Mouse (Mus musculus) embryo, embryonic 11 days (tissue): ENCODE data around the gene Slc8b1.

Experiments
- DNase-seq: peaks from one replicate; pipeline ENCODE4 v3.0.0-alpha.2; 2015

Slc8b1 gene

DNA sequence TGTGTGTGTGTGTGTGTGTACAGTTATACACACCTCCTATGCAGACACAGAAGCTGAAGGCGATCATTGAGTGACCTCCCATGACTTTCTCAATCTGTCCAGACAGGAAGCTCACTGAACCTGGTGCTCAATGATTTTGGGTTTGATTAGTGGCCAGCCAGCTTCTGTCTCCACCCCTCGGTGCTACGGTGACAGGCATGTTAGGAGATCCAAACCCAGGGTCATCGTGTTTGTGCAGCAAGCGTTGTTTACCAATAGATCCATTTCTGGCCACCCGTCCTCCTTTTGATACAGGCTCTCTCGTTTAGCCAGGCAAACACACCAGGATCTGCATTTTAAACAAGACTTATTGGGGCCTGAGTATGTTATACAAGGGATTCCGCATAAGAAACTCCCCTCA is 20.7 kb downstream of the Slc8b1 start:
- no peak for DNase-seq

DNA sequence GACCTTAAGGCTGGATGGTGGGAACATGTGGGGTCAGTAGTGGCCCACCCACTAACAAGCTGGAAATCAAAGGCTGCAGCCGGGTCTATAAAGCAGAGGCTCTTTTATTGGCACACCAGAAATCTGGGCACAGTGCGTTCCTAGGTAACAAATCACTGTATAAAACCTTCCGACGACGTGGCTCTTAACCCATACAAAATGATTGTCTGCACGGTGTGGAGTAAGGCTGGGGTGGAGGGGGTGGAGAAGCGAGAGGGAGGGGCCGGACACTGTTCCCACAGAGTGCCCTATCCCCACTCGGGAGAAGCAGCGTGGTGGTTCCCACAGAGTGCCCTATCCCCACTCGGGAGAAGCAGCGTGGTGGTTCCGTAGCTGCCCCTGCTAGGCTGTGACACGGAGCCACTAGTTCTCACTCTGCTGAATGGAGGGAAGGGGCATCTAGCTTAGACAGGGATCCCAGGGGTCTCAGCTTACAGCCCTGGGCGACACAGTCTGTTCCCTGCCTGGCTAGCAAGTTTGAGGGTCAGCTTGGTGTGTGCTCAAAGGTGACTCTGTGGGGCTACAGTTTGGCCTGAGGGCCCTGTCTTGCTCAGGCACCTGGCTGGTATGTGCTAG is 23.2 kb downstream of the Slc8b1 start:
- no peak for DNase-seq

DNA sequence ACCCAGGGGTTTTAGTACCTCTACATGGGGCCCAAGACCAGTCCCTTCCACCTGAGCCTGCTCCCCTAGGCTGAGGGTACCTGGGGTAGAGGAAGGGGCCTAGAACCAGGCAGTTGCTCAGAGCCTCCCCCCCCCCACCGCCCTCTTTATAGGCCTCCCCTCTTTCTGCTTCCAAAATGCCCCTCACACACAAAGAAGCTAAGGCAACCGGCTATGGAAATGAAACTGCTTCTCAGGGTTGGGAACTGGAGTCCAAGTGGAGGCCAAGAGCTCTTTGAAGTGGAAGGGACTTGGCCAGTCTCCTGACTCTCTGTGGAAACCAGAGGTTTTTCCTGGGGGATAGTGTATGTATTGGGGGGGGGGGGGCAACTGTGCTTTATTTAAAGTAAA is 23.7 kb downstream of the Slc8b1 start:
- no peak for DNase-seq

DNA sequence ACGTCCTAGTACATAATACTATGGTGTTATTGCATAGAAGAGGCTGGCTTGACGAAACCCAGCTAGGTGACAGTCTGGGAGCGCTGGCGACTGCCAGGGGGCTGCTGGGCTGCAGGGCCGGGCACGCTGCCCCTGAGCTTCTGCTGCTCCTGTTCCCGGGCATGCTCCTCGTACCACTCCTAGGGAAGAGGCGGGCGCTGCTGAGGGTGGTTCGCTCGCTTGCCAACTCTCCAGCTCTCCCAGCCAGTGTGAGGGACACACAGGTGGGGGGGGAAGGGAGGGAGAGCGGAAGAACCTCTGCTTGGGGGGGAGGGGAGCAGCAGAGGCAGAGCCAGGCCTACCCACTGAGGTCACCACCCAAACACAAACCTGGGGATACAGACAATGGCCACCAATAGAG is 25.1 kb downstream of the Slc8b1 start:
- DNase-seq: no peak

DNA sequence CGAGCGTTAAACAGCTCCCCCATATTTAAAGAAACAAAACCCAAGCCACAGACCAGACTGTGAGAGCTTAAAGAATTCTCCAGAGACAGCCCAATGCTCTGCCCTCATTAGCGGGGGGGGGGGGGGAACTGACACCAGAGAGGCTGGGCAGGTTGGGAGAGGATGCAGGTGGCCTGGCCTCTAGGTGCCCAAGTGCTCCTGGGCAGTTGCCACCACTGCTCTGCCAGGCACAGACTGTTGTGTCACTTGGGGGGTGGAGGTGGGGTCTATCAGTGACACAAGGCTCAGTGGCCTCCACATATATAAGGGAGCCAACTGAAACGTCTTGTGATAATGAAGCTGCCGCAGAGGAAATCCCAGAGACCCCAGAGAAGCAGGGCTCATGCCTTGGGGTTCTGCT is 25.7 kb downstream of the Slc8b1 start:
- DNase-seq: no peak

DNA sequence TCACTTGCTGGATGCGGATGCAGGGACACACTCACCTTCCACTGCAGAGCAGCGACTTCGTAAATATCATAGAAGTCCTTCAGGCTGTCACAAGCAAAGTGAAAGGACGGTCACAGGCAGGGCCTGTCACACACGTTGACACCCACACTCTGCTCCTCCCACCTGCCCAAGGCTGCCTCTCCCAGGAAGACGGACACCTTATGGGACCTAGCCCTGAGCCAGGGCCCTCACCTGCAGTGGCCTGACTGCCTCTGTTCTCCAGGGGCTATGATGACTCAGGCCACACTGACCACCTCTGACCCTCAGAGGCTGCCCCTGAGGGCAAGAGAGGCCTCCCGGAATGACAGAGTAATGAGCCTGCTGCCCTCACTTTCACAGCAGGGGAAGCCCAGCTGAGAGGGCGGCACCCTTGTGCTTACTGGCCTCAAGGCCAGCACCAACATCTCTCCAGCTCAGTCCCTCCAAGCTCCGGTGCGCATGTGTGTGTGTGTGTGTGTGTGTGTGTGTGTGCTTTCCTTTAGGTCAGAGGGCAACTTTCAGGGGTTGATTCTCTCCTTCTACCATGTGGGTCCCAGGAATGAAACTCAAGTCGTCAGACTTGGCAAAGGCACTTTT is 37.4 kb downstream of the Slc8b1 start:
- DNase-seq: no peak

DNA sequence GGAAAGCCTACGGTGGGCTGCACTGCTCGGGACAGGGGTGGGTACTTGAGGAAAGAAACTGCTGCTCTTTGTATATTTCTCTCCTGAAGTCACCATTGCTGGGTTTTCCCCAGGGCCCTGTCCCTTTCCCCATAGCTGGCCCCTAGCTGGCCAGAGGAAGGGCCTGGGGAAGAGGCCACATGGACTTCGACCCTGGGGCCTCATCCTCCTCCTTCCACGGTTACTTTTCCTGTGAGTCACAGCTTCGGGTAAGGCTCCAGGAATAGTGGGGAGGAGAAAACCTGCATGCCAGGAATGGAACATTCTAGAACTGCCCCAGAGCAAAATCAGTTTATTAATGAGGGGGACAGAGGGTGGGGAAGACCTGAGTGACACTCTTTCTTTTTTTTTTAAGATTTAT is 39.2 kb downstream of the Slc8b1 start:
- no peak for DNase-seq

DNA sequence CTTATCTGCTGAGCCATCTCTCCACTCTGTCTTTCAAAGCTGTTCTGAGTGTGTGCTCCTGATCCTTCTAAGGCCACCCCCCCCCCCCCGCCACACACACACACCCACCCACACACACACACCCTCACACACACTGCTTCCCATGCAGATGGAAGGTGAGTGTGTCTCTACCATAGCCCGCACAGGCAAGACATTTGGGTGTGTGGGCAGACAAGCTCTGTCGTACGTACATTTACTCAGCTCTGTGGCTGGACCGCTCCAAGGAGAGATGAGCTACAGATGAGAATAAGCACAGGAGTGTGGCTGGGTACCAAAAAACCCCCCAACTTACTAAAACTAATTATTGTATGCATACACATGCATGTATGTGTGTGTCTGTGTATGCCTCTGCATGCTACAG is 39.7 kb downstream of the Slc8b1 start:
- DNase-seq: no peak

DNA sequence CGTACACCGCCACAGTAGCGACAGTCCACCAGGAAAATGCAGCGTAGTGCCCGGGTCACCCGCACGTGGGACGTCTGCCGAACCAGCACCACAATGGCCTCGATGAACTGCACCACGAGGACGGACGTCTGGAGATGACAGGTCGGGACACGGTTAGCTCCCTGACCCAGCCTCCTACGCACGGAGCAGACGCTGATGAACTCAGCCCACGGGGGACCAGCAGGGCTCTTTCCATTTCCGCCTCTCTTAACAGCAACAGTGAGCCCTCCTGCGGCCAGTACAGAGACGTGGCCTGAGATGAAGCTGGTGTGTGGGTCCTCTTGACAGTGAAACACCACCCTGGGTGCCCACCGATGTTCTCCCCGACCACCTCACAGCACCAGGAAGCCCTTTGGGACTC is 44.9 kb downstream of the Slc8b1 start:
- no peak for DNase-seq

DNA sequence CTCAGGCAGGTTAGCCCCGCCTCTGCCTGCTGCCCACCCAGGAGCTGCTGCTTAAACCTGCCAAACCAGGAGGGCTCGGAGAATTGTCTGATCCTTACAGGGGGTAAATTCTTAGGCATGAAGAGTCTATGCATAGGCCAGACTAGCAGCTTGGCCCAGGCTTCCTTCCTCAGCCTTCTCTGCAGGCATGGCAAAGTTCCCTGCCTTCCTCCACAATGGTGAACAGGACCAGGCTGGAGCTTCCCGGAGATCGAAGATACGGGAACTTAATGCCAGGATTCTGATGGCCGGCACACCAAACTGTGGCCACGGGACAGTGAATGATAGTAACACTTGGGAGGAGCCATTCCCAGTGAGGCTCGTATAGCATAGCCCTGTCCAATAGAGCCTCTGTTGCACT is 47.1 kb downstream of the Slc8b1 start:
- DNase-seq: no peak

DNA sequence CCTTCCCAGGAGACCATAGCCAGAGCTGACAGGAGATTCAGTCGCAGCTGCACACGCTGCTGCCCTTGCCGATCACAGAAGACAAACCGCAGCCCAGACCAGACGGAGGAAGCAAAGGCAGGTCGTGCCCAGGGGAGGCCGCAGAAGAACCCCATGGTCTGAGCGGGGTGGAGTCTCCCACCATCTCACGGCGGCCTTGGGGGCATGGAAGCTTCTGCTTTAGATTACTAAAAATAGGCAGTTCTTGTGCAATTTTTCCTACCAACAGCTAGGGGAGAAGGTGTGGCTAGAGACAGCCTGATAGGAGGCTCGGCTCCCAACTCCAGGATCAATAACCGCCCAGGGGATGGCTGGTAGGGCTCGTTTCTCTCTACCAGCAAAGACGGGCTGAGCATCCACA is 47.8 kb downstream of the Slc8b1 start:
- DNase-seq: no peak

DNA sequence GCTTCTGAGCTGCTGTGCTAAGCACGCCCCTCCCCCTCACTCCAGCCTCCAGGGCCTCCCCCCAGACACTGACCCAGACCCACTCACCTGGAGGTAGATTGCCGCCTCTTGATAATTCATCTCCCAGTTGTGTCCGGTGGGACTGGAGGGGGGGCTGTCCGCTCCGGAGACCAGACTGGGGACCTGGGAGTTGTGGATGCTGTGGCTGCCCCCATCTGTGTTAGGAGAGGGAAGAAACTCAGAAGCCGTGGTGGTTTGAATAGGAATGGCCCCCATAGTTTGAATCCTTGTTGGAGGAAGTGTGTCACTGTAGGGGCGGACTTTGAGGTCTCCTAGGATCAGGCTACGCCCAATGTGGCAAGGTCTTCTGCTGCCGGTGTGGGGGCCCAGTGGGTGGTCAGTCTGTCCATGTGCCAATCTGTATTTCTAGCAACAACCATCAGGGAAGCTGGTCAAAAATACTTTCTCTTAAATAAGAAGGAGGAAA is 49.2 kb downstream of the Slc8b1 start:
- DNase-seq: no peak

DNA sequence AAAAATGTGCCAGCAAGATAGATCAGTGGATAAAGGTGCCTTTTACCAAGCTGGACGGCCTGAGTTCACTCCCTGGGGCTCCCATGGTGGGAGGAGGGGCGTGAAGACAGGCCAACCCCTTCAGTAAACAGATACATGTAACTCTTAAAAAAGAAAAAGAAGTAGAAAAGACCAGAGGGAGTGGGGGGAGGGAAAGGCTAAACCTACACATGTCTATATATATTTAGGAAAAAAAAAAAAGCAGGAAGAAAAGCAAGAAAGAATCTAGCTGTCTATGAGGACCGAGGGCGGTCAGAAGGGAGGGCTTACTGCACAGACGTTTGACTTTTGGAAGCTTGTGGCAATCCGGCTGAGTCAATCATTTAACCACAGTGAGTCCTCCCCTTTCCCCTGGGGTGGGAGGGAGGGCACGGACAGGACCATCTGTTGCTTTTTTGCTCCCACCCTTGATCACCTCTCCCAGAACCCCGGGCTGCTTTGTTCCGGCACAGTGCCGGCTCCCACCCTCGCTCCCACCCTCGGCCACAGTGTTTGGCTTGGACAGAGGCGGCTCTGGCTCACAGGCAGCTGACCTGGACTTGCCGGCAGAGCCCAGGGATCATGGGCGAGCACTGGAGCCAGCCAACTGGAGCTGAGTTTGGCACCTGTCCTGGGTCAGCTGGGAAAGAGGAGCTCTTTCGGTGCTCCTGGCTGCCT is 49.8 kb downstream of the Slc8b1 start:
- DNase-seq: peak; percentile 74

DNA sequence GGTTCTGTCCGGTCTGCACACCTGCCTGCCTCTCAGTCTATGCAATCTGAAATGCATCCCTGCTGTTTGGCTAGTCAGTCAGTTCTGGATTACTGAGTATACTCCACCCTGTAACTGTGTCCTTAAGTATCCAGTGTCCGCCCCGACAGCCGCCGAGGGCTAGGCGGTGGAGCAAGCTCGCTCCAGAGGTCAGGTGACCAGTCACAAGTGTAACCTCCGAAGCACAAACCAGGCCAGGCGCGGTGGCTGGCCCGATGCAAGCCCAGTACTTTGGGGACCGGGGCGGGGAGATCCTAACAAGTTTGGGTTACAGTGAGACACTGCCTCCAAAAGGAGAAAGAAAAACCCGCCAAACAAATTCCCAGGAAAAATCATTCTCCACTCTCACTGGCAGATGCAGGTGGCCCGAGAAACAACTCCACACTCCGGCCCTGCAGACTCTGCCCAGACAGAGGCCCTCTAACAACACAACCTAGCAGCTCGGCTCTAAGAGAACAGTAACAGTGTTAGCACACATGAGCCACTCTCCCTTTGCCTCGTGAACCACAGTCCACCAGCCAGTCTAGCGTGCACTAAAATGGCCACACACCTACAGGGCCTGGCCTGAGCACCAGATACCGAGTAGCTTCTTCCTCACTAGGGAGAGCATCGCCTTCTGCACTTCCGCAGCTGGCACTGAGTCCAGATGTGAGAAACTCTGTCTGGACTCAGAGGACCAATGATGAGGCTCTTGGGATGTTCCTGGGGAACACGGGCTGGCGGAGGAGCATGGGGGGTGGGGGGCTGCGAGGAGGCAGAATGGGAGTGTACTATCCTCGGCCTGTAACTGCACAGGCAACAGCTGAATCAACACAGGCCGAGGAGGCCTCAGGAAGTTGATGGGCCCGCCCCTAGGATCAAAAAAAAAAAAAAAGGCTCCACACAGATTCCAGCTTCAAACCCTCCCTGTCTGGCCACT is 52.3 kb downstream of the Slc8b1 start:
- DNase-seq: peak; percentile 77

DNA sequence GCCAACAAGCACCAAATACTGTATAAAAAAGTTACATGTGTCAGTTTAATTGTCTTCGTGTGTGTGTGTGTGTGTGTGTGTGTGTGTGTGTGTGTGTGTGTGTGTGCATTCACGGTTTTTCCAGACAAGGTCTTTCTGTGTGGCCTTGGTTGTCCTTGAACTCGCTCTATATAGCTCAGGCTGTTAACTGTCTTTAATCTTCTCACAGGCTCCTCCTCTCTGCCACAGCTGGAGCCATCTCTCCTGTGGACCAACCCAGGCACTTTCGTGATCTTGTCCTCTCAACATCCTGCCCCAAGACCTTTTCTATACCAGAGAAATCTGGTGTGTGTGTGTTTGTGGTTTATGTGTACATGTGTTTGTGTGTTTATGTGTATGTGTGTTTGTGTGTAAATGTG is 52.9 kb downstream of the Slc8b1 start:
- DNase-seq: no peak

DNA sequence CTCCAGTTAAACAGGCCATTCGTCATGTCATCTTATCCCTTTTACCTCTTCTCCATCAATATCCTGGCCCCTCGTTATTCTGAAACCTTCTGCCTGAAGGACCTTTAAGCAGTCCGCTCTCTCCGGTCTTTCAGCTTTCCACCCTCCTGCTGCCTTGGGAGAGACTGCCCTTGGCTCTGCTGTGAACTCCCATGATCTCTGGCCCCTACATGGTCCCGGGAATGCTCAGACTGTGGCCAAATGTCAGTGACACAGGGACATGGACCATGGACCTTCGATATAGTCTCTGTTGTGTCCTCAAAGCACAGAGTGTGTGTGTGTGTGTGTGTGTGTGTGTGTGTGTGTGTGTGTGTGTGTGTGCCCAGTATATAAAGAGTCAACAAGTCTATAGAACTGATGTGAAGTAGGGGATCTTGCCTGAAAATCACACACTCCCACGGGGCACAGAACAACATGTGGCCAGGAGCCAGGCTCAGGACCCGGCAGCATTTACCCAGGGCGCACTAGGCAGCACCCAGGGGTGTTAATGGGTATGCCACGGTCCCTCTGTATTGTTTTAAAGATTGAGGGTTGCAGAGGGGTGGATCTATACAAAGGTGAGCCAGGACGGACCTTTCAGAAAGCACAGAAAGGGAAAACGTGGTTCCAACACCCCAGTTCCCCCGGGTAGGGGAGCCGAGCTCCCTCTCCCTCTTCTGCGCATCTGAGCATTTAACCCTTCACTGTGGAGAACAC is 54.4 kb downstream of the Slc8b1 start:
- DNase-seq: no peak

DNA sequence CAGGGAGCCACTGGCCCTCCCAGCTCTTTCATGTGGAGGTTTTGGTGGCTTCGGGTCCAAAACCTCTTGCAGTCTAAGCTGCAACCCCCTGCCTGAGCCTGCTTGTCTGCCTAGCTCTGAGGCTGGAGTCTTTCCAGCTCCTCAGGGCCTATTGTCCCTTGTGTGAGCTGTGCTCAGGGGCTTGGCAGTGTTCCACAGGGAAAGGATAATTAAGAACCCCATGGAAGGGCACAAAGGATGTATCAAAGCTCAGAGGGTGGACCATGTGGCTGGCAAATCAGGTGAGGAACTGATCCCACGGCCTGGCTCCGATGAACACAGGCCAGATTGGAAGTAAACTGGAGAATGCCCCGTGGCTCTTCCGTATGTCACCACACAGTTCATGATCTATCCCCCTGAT is 55.1 kb downstream of the Slc8b1 start:
- no peak for DNase-seq

DNA sequence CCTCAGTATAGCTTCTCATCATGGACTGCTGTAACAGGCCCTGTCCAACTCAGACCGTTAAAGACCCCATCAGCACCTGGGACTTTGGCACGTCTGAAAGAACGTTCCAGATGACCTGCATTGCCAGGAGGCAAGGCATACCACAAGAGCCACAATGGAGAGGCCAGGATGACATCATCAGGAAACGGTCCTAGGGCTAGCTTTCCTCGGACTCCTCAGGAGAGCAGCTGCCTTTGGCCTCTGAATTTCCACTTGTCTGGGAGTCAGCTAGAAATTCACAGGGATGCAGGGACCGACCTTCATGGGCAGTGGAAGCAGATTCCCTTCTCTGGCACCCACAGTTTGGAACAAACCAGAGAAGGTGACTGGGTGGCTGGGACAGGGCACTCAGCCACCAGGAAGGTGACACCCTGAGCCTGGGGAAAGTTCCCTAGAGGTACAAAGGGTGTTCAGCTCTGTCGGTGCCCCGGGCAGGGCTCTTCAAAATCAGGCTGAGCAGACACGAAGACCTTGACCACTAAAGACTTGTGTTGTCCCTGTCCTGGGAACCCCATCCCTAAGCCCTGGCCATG is 55.8 kb downstream of the Slc8b1 start:
- no peak for DNase-seq

DNA sequence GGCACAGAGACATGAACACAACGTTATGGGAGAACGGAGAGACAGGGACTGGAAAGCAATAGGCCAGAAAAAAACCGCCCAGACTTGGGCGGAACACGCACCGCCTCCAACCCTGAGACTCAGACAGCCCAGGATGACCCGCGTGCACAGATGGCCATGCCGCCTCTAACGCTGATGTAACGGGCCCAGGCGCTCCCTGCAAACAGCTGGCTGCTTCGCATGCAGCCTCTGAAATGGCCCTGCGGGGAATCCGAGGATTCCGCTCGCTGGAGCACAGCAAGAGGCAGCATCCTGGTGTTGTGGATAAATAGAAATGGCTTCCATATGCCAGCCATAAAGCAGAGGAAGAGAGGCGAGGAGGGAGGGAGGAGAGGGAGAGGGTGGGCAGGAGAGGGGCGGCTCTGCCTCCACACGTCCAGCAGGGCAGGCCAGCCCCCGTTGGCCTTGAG is 56.3 kb downstream of the Slc8b1 start:
- peak; percentile 84 for DNase-seq

DNA sequence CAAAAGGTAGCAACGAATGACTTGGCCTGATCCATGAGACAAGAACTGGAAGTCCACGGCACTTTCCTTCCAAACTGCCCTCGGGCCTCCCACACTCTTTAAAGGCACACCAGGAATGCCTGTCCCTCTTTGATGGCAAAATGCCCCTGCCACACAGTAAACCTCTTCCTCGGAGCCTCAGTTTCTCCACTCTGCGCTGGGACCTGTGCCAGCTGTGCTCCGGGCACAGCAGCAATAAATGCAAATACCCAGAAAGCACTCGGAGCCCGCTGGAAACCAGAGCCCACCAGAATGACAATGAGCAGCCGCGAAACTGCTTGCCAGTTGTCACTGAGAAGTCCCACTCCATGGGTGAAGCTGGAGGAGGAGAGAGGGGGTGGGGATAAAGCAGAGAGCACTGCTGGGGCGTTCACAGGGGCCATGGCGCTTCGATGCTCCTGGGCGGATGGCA is 56.8 kb downstream of the Slc8b1 start:
- no peak for DNase-seq

DNA sequence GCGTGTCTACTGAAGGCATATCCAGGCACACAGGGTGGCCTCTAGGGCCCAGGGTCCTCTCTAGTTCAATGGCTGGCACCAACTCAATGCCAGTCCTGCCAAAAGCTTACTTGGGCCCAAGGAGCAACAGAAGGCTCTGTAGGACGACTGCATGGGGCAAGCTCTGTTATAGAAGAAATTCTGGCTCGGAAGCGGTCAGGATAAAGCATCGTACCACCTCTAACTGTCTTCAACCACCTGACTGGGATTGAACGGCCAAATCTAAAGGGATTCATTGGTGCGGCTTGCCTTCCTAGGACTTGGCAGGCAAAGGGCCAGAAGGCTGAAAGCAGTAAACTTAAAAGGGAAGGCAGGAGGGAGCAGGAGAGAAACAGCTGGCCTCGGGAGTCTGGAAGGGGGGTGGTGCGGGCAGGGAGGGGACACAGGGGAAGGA is 57.4 kb downstream of the Slc8b1 start:
- no peak for DNase-seq

DNA sequence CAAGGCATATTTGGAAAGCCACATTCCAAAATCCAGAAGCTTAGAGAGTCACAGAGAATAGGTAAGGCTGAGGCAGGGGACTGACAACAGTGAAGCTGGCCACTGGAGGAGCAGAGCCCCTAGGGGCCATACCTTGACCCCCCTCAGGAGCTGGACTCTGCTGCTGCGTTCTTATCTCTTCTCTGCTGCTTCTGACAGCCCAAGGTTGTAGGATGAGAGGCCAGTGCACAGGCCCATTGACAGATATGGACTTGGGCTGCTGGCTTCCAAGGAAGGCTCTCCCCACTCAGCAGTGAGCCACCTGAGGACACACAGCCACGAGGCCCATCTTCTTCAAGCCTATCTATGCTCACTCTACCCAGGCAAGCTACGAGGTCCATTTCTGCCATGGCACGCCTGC is 58.0 kb downstream of the Slc8b1 start:
- DNase-seq: no peak
